27 mouse cellular contexts compared by ENCODE assay signal in the genomic region with DNA sequence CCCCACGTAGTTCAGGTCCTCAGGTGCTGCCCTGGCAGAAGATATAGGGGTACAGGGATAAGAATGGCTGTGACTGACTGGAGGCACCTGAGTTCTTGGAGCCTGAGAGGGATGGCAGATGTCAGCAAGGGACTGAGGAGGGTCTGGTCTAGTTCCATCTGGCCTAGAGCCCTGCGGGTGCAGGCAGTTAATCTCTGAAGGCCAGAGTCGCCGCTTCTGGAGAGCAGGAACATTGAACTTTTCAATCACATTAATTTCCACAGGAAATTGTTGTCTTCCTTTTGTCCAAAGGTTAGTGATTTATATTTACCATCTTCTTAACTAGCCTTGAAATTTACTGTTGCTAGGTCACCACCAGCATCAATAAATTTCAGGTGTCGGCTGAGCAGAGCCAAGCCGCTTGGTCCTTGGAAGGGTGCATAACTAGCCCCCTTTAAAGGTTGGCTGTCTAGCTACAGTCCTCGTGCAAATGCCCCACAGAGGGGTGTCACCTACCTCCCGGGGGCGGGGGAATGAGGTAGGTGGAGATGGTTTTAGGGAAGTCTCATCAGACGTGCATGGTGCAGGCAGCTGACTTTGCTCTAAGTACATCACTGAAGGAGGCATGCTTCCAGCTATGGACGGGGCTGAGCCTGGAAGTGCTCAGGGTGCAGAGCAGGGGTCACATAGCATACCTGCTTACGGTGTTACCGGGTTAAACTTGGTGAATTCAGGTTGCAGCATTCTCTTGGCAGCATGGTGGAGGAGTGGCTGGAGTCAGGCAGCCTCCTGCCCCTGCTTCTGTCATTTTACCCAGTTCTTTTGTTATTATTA. TPM values are rescaled to one million over a fixed set of nuclear protein-coding genes. Genes with fewer than 3 reads are reported as not detected.
A peak's percentile ranks its signal among the peaks of the same experiment; 100 is the strongest.
DNase-seq lines count a peak whose midpoint lies in the region; ATAC-seq lines count a peak whose summit lies in the region.
"Had no signal": no experiment of that assay in that cellular context is flagged by ENCODE, and none has a peak within 500 bp of the region (broad histone marks: within the 10 kb centered on the region; RNA-seq: fewer than 3 reads in every experiment).

No protein-coding gene starts in this region.

- H3K27me3 ChIP-seq in kidney, embryonic 15.5 days = peaks cover 15% of the 10 kb centered on the region; the same call in 1 of the 2 replicates
- no peaks in the 10 kb centered on the region for H3K27me3 ChIP-seq in neural tube, embryonic 14.5 days (ENCODE audit: control insufficient read depth, insufficient read depth, low read length)
- H3K27me3 ChIP-seq: CH12.LX; embryonic facial prominence, embryonic 13.5 days; forebrain, embryonic 12.5 days; limb, embryonic 12.5 days; liver, embryonic 13.5 days had no signal

- peaks cover 13% of the 10 kb centered on the region for H3K4me1 ChIP-seq in kidney, embryonic 15.5 days
- H3K4me1 ChIP-seq in neural tube, embryonic 14.5 days (ENCODE audit: control insufficient read depth, insufficient read depth, low read length) = no peaks in the 10 kb centered on the region
- H3K4me1 ChIP-seq: embryonic facial prominence, embryonic 13.5 days; liver, embryonic 13.5 days had no signal

- H3K36me3 ChIP-seq in kidney, embryonic 15.5 days = no peaks in the 10 kb centered on the region
- H3K36me3 ChIP-seq in neural tube, embryonic 14.5 days (ENCODE audit: control insufficient read depth, insufficient read depth, low read length) = no peaks in the 10 kb centered on the region
- H3K36me3 ChIP-seq: embryonic facial prominence, embryonic 13.5 days; forebrain, embryonic 12.5 days; G1E; limb, embryonic 12.5 days; liver, embryonic 13.5 days had no signal

- 20% methylated on average over 13 of the region's 13 CpGs for WGBS in kidney, embryonic 15.5 days
- WGBS in neural tube, embryonic 14.5 days = 42% methylated on average over 13 of the region's 13 CpGs

- no peak overlapping the region for H3K27ac ChIP-seq in kidney, embryonic 15.5 days
- H3K27ac ChIP-seq in neural tube, embryonic 14.5 days (ENCODE audit: low read depth, low read length) = no peak overlapping the region
- H3K27ac ChIP-seq: embryonic facial prominence, embryonic 13.5 days; forebrain, embryonic 12.5 days; left cerebral cortex, adult 2 months; limb, embryonic 12.5 days; liver, embryonic 13.5 days had no signal

- H3K4me2 ChIP-seq in kidney, embryonic 15.5 days = no peak overlapping the region
- no peak overlapping the region for H3K4me2 ChIP-seq in neural tube, embryonic 14.5 days (ENCODE audit: low read depth, low read length)
- H3K4me2 ChIP-seq: embryonic facial prominence, embryonic 13.5 days; forebrain, embryonic 12.5 days; limb, embryonic 12.5 days; liver, embryonic 13.5 days; midbrain, embryonic 11.5 days had no signal

- H3K9ac ChIP-seq in kidney, embryonic 15.5 days = no peak overlapping the region
- H3K9ac ChIP-seq in neural tube, embryonic 14.5 days (replicated peaks; ENCODE audit: low read depth, low read length) = no peak overlapping the region
- H3K9ac ChIP-seq: embryonic facial prominence, embryonic 13.5 days; forebrain, embryonic 12.5 days; limb, embryonic 12.5 days; liver, embryonic 13.5 days had no signal

- DNase-seq in cerebellum, postnatal 25 days = peak; percentile 52 to 68
- DNase-seq in cerebellum, adult 11 months = no peak
- no peak for DNase-seq in kidney, adult 8-10 months
- no peak for DNase-seq in neural tube, embryonic 10.5 days (ENCODE audit: extremely low spot score, low spot score)
- no peak for DNase-seq in gastrocnemius, adult 18-20 months (ENCODE audit: low spot score)
- DNase-seq: B cell, adult 2 months; cerebellum, adult 9-10 months; embryo, embryonic 11 days; kidney, adult 2 months; liver, embryonic 13.5 days; lung, adult 2 months; lung, postnatal 14 days; right cerebral cortex, postnatal 14 days had no signal

- no peak overlapping the region for H3K4me3 ChIP-seq in kidney, embryonic 15.5 days (replicated peaks)
- H3K4me3 ChIP-seq in neural tube, embryonic 14.5 days (ENCODE audit: low read depth, low read length) = no peak overlapping the region
- H3K4me3 ChIP-seq: embryonic facial prominence, embryonic 13.5 days; erythroblast, embryonic 14.5 days; forebrain, embryonic 12.5 days; left cerebral cortex, adult 2 months; limb, embryonic 12.5 days; liver, embryonic 13.5 days had no signal

- no peaks in the 10 kb centered on the region for H3K9me3 ChIP-seq in kidney, embryonic 15.5 days (replicated peaks)
- no peaks in the 10 kb centered on the region for H3K9me3 ChIP-seq in neural tube, embryonic 14.5 days (ENCODE audit: control insufficient read depth, low read length)
- H3K9me3 ChIP-seq: embryonic facial prominence, embryonic 13.5 days; forebrain, embryonic 12.5 days; G1E; limb, embryonic 12.5 days; liver, embryonic 13.5 days had no signal

- ATAC-seq in kidney, embryonic 15.5 days (replicated peaks; ENCODE audit: low FRiP score) = peak; percentile 33
- ATAC-seq in neural tube, embryonic 14.5 days (ENCODE audit: low read depth) = peak; percentile 31; the same call in 1 of the 2 replicates
- ATAC-seq: inflammation-experienced regulatory T-cells, adult 6 months had no signal

RNA-seq across cellular contexts. Expression of a gene that starts 10.4 kb away (rescaled TPM):
- polyA plus RNA-seq in kidney, embryonic 15.5 days (2015; fragmentation: Nextera tagmentation; extraction: Ambion mirVana) = 0.12 and 0.38 TPM in 2 replicates
- polyA plus RNA-seq in neural tube, embryonic 14.5 days (2014; fragmentation: Nextera tagmentation; extraction: Ambion mirVana) = 0.46 and 0.86 TPM in 2 replicates
- total RNA-seq in gastrocnemius, adult 18-20 months (2021) = not detected
- total RNA-seq: CH12.LX; G1E; gastrocnemius, postnatal 4 days; megakaryocyte progenitor cell, adult 5-6 weeks had no signal
- polyA plus RNA-seq: erythroblast, embryonic 14.5 days; G1E; hindbrain, embryonic 11.5 days; inflammation-experienced regulatory T-cells, adult 6 months; liver, embryonic 13.5 days had no signal

RNA-seq across cellular contexts. Expression of a gene that starts 10.6 kb away (rescaled TPM):
- polyA plus RNA-seq in kidney, embryonic 15.5 days (2015; fragmentation: Nextera tagmentation; extraction: Ambion mirVana) = 14.9 and 16.5 TPM in 2 replicates
- polyA plus RNA-seq in neural tube, embryonic 14.5 days (2014; fragmentation: Nextera tagmentation; extraction: Ambion mirVana) = 6.4 and 7.3 TPM in 2 replicates
- 1 to 10 TPM; 4.5 to 6.9 TPM for total RNA-seq in gastrocnemius, adult 18-20 months (2021)

Comparison
In these comparisons a context has a peak if more than half of its experiments do, and no peak if none do; other contexts are left out.
1. DNase-seq: peak in cerebellum, postnatal 25 days (2 of 2); none in cerebellum, adult 11 months (single experiment), kidney, adult 8-10 months (0 of 2), neural tube, embryonic 10.5 days (single experiment) and gastrocnemius, adult 18-20 months (single experiment).